Mouse (Mus musculus) lung, postnatal 0 days (tissue): ENCODE results near the gene Cdc42ep4.

Source experiments
- CTCF ChIP-seq: IDR thresholded peaks from 2 replicates; pipeline ENCODE4 v1.5.1; 2016; ENCODE audit warnings: antibody characterized with exemption, mild to moderate bottlenecking
- EP300 ChIP-seq: IDR thresholded peaks from 2 replicates; pipeline ENCODE4 v1.6.1; 2016; ENCODE audit warnings: antibody characterized with exemption, mild to moderate bottlenecking, control low read depth

DNA sequence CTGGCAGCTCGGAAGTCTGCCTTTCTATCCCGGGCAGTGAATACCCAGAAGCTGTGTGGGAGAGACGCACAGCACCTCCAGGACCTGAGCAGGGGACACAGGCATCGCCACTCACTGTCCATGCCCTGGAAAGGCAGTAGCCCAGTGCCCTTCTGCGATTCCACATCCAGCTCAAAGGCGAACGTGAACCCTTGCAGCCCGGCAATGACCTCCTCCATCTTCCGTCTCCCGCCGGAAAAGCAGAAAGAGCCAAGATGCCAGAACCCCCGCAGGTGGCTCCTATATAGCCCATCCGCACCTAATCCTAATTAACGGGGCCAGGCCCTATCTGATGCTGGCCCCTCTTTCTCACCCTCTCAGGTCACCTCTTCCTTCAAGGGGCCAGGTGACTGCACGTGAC is 42.4 kb downstream of the Cdc42ep4 start:
- TF ChIP-seq EP300, result no peak
- TF ChIP-seq CTCF, result no peak
